In the genomic region with DNA sequence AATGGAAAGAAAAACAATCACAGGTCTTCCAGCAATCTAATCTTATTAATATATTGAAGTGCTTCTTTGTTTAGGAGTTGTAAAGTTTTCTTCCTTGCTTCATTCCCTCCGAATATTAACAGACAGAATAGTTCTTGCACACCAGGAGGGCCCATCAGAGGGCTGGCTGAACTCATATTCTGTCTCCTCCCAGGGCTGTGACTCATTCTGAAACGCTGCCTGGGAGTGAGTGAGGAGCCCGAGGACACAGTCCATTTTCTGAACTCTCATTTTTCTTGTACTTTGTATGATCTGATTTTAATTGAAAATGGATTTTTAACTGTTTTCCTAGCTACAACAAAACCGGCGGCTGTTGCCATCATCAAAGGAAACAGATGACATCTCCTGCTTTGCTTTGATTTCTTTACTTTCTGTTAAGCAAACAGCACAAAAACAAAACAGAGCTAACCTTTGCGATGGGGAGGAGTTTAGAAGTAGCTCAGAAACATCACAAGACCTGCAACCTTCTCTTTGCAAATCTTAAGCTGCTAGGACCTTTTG, we compare ENCODE assay signal across 7 mouse cellular contexts.
A peak's percentile ranks its signal among the peaks of the same experiment; 100 is the strongest.
DNase-seq lines count a peak whose midpoint lies in the region.

No protein-coding gene starts in this region.

- DNase-seq in right cerebral cortex, adult 18-20 months = peak; percentile 3
- no peak for DNase-seq in right cerebral cortex, postnatal 4 days
- peak; percentile 64 to 72 for DNase-seq in cerebellum, adult 18-20 months
- DNase-seq in heart, postnatal 14 days = peak; percentile 5 to 15
- DNase-seq in urinary bladder, postnatal 36 days (ENCODE audit: low spot score in 2 of 2) = peak; percentile 10 to 15
- no peak for DNase-seq in thymus, postnatal 36 days
- no peak for DNase-seq in retina, postnatal 1 day

- intact Hi-C loops in heart, postnatal 14 days (cut with DNase I) = no loop called here

Comparison
In these comparisons a context has a peak if more than half of its experiments do, and no peak if none do; other contexts are left out.
1. DNase-seq: peak in right cerebral cortex, adult 18-20 months (single experiment), cerebellum, adult 18-20 months (2 of 2), heart, postnatal 14 days (2 of 2) and urinary bladder, postnatal 36 days (2 of 2); none in right cerebral cortex, postnatal 4 days (single experiment), thymus, postnatal 36 days (0 of 2) and retina, postnatal 1 day (single experiment).